Mouse (Mus musculus) lung, postnatal 0 days (tissue): ENCODE data around the gene Hagh.

Source experiments
- CTCF ChIP-seq: IDR thresholded peaks from 2 replicates; pipeline ENCODE4 v1.5.1; 2016; ENCODE audit warnings: antibody characterized with exemption, mild to moderate bottlenecking
- EP300 ChIP-seq: IDR thresholded peaks from 2 replicates; pipeline ENCODE4 v1.6.1; 2016; ENCODE audit warnings: antibody characterized with exemption, mild to moderate bottlenecking, control low read depth

DNA sequence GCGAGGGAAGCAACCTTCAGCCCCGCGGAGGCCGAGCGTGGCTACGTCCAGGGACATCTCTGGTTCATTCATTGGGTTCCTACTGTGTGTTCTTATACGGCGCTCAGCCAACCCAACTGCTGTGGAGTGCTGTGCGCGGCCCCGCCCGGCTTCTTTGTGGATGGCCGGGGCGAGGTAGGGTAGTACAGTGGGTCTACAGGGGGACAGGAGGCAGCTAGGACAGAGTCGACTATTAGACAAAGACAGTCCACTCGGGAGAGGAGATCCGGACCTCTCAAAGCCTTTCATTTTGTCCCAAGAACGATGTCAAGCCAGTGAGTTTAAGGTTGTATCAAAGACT, 47.0 kb downstream of the Hagh start:
- TF ChIP-seq CTCF (no peak), EP300 (no peak)
